9 mouse cellular contexts compared by ENCODE assay signal in genomic region chr2:32509896-32510295, GRCm38 (mm10). TPM values are rescaled to one million over a fixed set of nuclear protein-coding genes. Genes with fewer than 3 reads are reported as not detected.
A peak's percentile ranks its signal among the peaks of the same experiment; 100 is the strongest.
DNase-seq lines count a peak whose midpoint lies in the region; ATAC-seq and TF ChIP-seq lines count a peak whose summit lies in the region.
"Had no signal": no experiment of that assay in that cellular context is flagged by ENCODE, and none has a peak within 500 bp of the region (broad histone marks: within the 10 kb centered on the region; RNA-seq: fewer than 3 reads in every experiment).

No protein-coding gene starts in this region.

- no peaks in the 10 kb centered on the region for H3K36me3 ChIP-seq in heart, embryonic 14.5 days (ENCODE audit: control insufficient read depth, insufficient read depth, low read length)
- H3K36me3 ChIP-seq in liver, embryonic 16.5 days (ENCODE audit: control insufficient read depth, insufficient read depth): no peaks in the 10 kb centered on the region
- H3K36me3 ChIP-seq: neural tube, embryonic 12.5 days had no signal

- H3K4me1 ChIP-seq in heart, embryonic 14.5 days (ENCODE audit: control insufficient read depth in 2 of 2, insufficient read depth in 2 of 2, low read length in 2 of 2): peaks cover 15 to 19% of the 10 kb centered on the region in 2 experiments
- H3K4me1 ChIP-seq in liver, embryonic 16.5 days (ENCODE audit: control insufficient read depth, low read depth, low read length): no peaks in the 10 kb centered on the region; the same call in 1 of the 2 replicates

- H3K4me2 ChIP-seq in heart, embryonic 14.5 days (ENCODE audit: low read length): no peak overlapping the region
- H3K4me2 ChIP-seq in liver, embryonic 16.5 days (ENCODE audit: low read depth, low read length): no peak overlapping the region
- H3K4me2 ChIP-seq: neural tube, embryonic 12.5 days had no signal

- no peak overlapping the region for H3K9ac ChIP-seq in heart, embryonic 14.5 days (ENCODE audit: low read length)
- no peak overlapping the region for H3K9ac ChIP-seq in liver, embryonic 16.5 days (ENCODE audit: low read depth, low read length)
- H3K9ac ChIP-seq: neural tube, embryonic 12.5 days had no signal

- DNase-seq in gastrocnemius, adult 2 months: no peak
- DNase-seq in gastrocnemius, postnatal 25 days: no peak
- DNase-seq in ES-CJ7 (ENCODE audit: low read depth, low spot score): peak; percentile 78
- DNase-seq in urinary bladder, adult 2 months (ENCODE audit: low spot score): no peak
- DNase-seq in cerebellum, postnatal 14 days: no peak
- no peak for DNase-seq in spleen, postnatal 14 days (ENCODE audit: low spot score in 2 of 2)

- 0 out of 2 replicates have a peak, but pooled peaks cover 3% of the 10 kb centered on the region for H3K9me3 ChIP-seq in heart, embryonic 14.5 days (ENCODE audit: control insufficient read depth, low read length)
- H3K9me3 ChIP-seq in liver, embryonic 16.5 days (replicated peaks; ENCODE audit: control insufficient read depth, low read length): no peaks in the 10 kb centered on the region; the same call in 1 of the 2 replicates

- peak overlapping the region; percentile 73 for H3K27ac ChIP-seq in gastrocnemius, adult 2 months
- peak overlapping the region; percentile 69 to 77 for H3K27ac ChIP-seq in heart, embryonic 14.5 days (replicated peaks in 1 of 2; ENCODE audit: control insufficient read depth in 1 of 2, insufficient read depth in 1 of 2, low read depth in 2 of 2, low read length in 2 of 2)
- H3K27ac ChIP-seq in liver, embryonic 16.5 days (ENCODE audit: low read length): peak overlapping the region; percentile 39; the same call in 1 of the 2 replicates
- H3K27ac ChIP-seq: neural tube, embryonic 12.5 days had no signal

- 59% methylated on average over 8 of the region's 8 CpGs for WGBS in heart, embryonic 14.5 days
- WGBS in liver, embryonic 16.5 days (ENCODE audit: insufficient replicate concordance): 53% methylated on average over 8 of the region's 8 CpGs

- intact Hi-C loops in gastrocnemius, adult 2 months (cut with DNase I): no loop called here

- H3K27me3 ChIP-seq in heart, embryonic 14.5 days (ENCODE audit: control insufficient read depth, insufficient read depth, low read length): no peaks in the 10 kb centered on the region
- no peaks in the 10 kb centered on the region for H3K27me3 ChIP-seq in liver, embryonic 16.5 days (ENCODE audit: control insufficient read depth, insufficient read depth, low read depth, low read length)
- H3K27me3 ChIP-seq: neural tube, embryonic 12.5 days had no signal

- TF ChIP-seq CTCF in gastrocnemius, adult 2 months (IDR thresholded peaks at IDR 0.05): no peak

- H3K4me3 ChIP-seq in gastrocnemius, adult 2 months: no peak overlapping the region
- no peak overlapping the region for H3K4me3 ChIP-seq in heart, embryonic 14.5 days (ENCODE audit: control insufficient read depth in 1 of 2, insufficient read depth in 1 of 2, low read depth in 1 of 2, low read length in 2 of 2)
- H3K4me3 ChIP-seq in liver, embryonic 16.5 days (ENCODE audit: low read depth, low read length): no peak overlapping the region
- H3K4me3 ChIP-seq: neural tube, embryonic 12.5 days had no signal

- ATAC-seq in heart, embryonic 14.5 days (ENCODE audit: insufficient number of reproducible peaks, insufficient read depth, low FRiP score, low read depth): no peak
- no peak for ATAC-seq in liver, embryonic 16.5 days (ENCODE audit: low read depth)

RNA-seq across cellular contexts. Expression of gene Fam102a, which starts 25.2 kb away (rescaled TPM):
- 1 to 10 TPM; 1.8 to 3.1 TPM for total RNA-seq in gastrocnemius, adult 2 months (2021)
- 1 to 10 TPM; 2.4 to 2.9 TPM for total RNA-seq in gastrocnemius, postnatal 25 days (2021)
- polyA plus RNA-seq in heart, embryonic 14.5 days (2014; fragmentation: Nextera tagmentation; extraction: Ambion mirVana): 5.8 and 6.3 TPM in 2 replicates
- polyA plus RNA-seq in liver, embryonic 16.5 days (2015; fragmentation: Nextera tagmentation; extraction: Ambion mirVana): 1.6 TPM in 2 replicates
- 17.1 and 25.9 TPM in 2 replicates for polyA plus RNA-seq in urinary bladder, adult 2 months (2012; rRNA removed)

RNA-seq across cellular contexts. Expression of gene Slc25a25, which starts 58.7 kb away (rescaled TPM):
- total RNA-seq in gastrocnemius, adult 2 months (2021): 100 to 1,000 TPM in 1 of 2 experiments, 10 to 100 TPM in 1; 45.3 to 211 TPM
- 10 to 100 TPM; 19.2 to 68.3 TPM for total RNA-seq in gastrocnemius, postnatal 25 days (2021)
- polyA plus RNA-seq in heart, embryonic 14.5 days (2014; fragmentation: Nextera tagmentation; extraction: Ambion mirVana): 6.6 and 8.0 TPM in 2 replicates
- 9.5 and 9.7 TPM in 2 replicates for polyA plus RNA-seq in liver, embryonic 16.5 days (2015; fragmentation: Nextera tagmentation; extraction: Ambion mirVana)
- 14.7 and 18.8 TPM in 2 replicates for polyA plus RNA-seq in urinary bladder, adult 2 months (2012; rRNA removed)

RNA-seq across cellular contexts. Expression of gene Naif1, which starts 59.6 kb away (rescaled TPM):
- total RNA-seq in gastrocnemius, adult 2 months (2021): 1 to 10 TPM; 2.2 to 2.3 TPM
- total RNA-seq in gastrocnemius, postnatal 25 days (2021): 1 to 10 TPM; 1.6 to 2.0 TPM
- 4.5 and 4.7 TPM in 2 replicates for polyA plus RNA-seq in heart, embryonic 14.5 days (2014; fragmentation: Nextera tagmentation; extraction: Ambion mirVana)
- 1.9 and 2.0 TPM in 2 replicates for polyA plus RNA-seq in liver, embryonic 16.5 days (2015; fragmentation: Nextera tagmentation; extraction: Ambion mirVana)
- 4.5 and 4.7 TPM in 2 replicates for polyA plus RNA-seq in urinary bladder, adult 2 months (2012; rRNA removed)
